Mouse (Mus musculus): ENCODE data around the gene Agps.

Agps gene

GRCm38 (mm10) chr2:75828931-75829610 is 2.9 kb upstream of the Agps start:
- DNase-seq (ENCODE audit: low spot score in 2 of 2): peak in 1 of 2 experiments; percentile 36

GRCm38 (mm10) chr2:75830233-75830632 is 1.7 kb upstream of the Agps start:
- DNase-seq (ENCODE audit: low spot score in 2 of 2): no peak

- DNase-seq (ENCODE audit: low spot score in 2 of 2): no peak
Measured at GRCm38 (mm10) chr2:75832781-75833180, 804 bp downstream of the Agps start.

DNA sequence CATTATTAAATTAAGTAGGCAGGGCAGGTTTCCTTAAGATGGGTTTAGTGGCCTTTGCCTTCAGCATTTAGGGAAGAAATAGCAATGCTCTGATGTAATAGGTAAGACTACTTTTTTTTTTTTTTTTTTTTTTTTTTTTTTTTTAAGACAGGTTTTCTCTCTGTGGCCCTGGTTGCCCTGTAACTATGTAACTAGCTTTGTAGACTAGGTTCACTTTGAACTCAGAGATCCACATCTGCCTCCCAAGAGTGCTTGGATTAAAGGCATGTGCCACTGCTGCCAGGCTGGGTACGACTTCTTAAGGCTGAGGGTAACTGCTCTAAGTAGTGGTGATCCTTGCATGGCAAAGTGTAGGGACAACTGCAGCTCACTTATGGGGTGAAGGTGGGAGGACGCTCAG is 2.5 kb downstream of the Agps start:
- DNase-seq (ENCODE audit: low spot score in 2 of 2): no peak

DNA sequence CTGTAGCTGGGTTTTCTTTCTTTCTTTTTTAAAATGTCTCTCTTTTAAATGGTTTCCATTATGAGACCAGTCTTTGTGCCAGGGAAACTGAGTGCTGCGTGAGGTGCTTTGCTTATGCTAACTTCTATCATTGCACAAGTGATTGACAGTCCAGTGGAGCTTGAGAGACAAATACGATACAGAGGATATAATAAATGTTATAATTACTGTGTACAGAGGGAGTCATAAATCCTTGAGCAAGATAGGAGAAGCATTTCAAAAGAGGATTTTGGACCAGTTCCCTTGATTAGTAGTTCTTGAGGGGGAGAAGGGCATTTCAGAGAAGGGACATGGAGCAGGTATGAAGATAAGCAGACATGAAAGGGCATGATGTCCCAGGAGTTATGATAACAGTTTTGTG is 10.3 kb downstream of the Agps start:
- DNase-seq (ENCODE audit: low spot score in 2 of 2): no peak

GRCm38 (mm10) chr2:75847708-75848107 is 15.7 kb downstream of the Agps start:
- DNase-seq (ENCODE audit: low spot score in 2 of 2): no peak

- DNase-seq (ENCODE audit: low spot score in 2 of 2): no peak
Measured at GRCm38 (mm10) chr2:75852483-75852882, 20.5 kb downstream of the Agps start.

- DNase-seq (ENCODE audit: low spot score in 2 of 2): no peak
Measured at GRCm38 (mm10) chr2:75854136-75854535, 22.2 kb downstream of the Agps start.

DNA sequence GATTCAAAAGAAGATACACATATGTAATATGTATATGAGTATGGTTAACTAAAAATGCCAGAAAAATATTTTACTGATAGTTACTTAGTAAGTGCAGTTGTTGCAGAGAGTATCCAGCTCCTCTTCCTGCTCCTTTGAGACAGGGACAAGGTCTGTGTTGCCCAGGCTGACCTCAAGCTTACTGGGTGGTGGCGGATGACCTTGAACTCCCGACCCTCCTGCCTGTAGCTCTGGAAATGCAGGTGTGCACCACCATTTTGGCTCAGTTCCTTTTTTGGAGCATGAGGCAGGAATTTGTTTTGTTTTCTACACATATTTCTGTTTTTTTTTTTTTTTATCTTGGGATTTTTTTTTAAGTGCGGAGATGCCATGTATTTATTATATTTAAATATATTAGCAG is 29.1 kb downstream of the Agps start:
- no peak for DNase-seq (ENCODE audit: low spot score in 2 of 2)

DNA sequence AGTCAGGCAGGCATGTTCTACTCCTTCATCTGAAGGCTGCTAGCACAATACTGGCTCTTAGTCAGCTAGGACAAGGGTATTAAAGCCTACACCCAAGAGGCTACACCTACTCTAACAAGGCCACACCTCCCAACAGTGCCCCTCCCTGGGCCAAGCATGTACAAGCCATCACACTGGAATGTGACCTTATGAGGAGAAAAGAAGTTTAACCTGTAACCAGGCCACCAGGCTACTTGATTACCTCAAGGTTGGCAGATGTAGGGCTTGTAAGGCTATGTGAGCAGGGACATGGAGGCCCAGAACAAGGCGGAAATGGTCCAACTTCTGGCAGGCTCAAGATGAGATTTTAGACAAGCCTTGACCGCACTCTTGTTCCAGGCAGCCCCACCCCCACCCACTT is 37.6 kb downstream of the Agps start:
- no peak for DNase-seq (ENCODE audit: low spot score in 2 of 2)

DNA sequence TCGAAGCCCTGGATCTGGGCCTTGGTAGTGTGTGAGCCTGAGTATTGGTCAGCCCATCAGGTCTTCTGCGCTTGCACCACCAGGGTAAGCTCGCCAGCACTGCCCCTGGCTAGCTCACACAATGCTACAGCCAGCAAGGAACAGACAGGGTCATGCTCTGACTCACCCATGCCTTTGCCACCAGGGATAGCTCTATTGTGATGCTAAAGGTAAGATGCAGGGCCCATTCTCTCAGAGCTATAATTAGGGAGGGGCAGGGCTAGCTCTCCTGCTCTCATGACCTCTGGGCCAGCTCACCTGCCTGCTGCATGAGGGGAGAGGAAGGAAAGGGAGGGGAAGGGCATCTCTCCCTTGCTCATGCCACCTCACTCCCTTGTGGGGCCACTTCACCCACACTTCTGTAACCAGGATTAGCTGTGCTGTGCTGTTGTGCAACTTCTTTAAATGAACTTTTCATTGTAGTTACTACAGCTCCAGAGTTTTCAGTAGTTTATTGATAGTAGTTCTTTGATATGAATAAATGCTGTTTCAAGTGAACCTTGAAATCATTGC is 42.1 kb downstream of the Agps start:
- DNase-seq (ENCODE audit: low spot score in 2 of 2): no peak

DNA sequence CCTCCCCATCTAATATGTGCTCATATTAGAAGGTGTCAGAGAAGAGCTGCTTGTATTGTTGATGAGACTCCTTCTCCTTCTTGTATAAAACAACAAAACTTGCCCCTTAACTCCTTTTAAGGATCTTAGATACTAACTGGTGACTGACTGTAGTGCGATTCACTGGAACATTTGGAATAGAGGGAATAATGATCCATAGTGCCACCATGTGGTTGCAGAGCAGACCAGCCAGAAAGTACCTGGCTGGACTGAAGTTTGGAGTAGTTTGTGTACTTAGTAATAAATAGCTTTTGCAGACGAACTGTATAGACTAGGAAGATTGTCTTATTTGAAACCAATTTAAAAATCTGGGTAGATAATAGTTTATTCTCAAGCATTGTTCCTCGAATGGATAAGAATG is 47.8 kb downstream of the Agps start:
- no peak for DNase-seq (ENCODE audit: low spot score in 2 of 2)

- peak in 1 of 2 experiments; percentile 49 for DNase-seq (ENCODE audit: low spot score in 2 of 2)
Measured at GRCm38 (mm10) chr2:75883543-75883942, 51.6 kb downstream of the Agps start.

DNA sequence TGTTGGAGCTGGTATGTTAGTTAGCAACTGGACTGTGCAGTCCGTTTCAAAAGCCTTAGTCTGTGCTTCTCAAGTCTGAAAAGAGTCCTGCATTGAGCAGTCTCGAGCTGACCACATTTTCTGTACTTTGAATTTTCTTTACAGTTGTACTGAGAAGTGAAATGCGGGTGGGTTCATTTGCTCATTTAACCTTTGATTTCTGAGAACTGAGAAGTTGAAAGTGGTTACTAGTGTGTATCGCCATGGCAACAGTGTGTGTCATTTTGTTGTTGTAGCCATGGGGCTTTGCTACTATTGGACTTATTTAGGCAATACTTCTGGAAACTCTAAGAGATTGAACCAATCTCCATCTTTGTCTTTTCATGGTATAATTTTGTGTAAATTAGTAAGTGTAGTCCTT is 60.0 kb downstream of the Agps start:
- DNase-seq (ENCODE audit: low spot score in 2 of 2): no peak

GRCm38 (mm10) chr2:75895711-75896110 is 63.7 kb downstream of the Agps start:
- DNase-seq (ENCODE audit: low spot score in 2 of 2): no peak

GRCm38 (mm10) chr2:75900281-75900680 is 68.3 kb downstream of the Agps start:
- no peak for DNase-seq (ENCODE audit: low spot score in 2 of 2)

DNA sequence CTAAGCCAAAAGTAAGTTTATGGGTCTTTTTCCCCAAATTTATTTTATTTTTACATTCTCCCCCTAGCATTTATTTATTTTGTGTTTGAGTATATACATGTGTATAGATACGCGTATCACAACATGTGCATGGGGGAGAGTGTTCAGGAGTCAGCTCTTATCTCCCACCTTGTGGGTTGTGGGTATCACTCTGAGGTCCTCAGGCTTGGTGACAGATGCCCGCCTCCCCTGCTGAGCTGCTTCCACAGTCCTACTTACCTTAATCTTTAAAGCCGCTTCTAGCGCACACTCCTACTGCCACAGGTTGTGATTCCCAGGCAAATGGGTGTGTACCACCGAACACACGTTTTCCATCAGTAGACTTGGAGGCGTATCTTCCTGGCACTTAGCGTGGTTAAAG is 69.9 kb downstream of the Agps start:
- no peak for DNase-seq (ENCODE audit: low spot score in 2 of 2)

- no peak for DNase-seq (ENCODE audit: low spot score in 2 of 2)
Measured at GRCm38 (mm10) chr2:75907142-75907541, 75.2 kb downstream of the Agps start.

DNA sequence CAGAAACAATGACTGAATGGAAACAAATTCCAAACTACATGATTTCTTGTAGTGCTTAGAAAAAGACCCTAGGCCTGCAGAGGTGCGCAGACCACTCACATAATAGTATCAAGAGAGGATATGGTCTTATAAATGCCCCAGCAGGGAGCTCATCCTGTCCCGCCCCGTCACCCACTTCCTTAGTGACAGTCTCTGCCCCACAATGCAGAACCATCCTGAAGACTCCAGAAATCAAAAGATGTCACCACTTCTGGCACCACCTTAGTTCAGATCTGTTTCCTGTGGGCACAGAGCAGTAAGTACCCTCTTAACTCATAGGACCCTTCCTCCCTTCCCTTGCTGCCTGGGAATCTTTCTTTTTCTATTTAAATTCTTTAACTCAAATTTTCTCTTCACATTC is 83.1 kb downstream of the Agps start:
- DNase-seq (ENCODE audit: low spot score in 2 of 2): no peak

DNA sequence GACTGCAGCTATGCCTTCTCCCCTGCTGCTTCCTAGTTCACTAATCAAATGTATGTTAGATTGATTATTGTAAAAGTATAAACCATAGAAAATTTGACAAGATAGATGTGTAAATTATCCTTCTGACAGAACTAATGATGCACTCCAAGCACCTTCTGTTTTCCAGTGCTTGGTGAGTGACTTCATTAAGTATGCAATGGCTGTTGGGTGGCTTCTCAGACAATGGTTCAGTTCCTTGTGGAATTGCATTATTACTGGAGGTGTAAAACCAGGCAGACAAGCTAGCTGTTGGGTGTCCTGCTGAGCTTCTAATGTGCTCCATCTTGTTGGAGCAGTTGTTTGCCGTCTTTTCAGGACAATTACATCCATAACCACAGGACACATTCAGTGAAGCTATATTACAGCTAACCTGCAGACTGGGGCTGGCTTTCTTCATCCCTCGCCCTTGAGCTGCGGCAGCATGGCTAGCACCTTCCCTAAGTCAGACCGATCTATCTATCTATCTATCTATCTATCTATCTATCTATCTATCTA is 91.9 kb downstream of the Agps start:
- DNase-seq (ENCODE audit: low spot score in 2 of 2): no peak

GRCm38 (mm10) chr2:75926061-75926460 is 94.1 kb downstream of the Agps start:
- no peak for DNase-seq (ENCODE audit: low spot score in 2 of 2)

DNA sequence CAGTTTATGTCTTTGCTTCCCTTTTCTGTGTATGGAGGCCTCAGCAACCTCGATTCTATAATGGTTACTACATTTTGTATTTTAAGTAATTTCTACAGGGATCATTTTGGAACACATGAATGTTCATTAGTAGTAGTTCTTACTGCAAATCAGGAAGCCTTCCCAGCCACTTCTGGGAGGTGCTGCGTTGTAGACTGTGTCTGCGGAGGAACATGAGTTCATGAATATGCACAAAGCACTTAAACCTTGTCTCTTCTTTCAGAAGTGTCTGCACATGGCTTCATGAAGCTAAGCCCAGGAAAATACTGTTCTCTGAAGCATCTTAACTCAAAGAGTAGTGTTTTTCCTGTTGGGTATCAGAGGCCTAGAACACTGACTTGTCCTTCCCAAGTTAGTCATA is 96.0 kb downstream of the Agps start:
- peak in 1 of 2 experiments; percentile 38 for DNase-seq (ENCODE audit: low spot score in 2 of 2)

DNA sequence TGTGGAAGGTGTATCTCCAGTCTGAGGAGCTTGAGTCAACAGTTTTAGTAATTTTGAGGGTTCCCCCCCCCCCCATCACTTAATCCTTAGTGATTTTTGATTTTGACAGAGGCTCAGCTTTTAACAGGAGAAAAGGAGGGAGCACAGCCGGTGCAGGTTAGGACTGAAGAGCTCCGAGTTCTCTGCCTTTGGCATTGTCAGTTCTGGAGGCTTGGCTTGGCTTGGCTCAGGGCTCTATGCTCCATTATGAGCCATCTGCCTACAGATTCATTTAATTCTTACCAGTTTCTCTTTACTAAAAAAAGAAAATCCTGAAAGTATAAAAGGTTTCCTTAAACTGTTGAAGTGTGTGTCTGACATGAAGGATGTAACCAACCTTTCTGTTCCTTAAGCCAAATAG is 97.2 kb downstream of the Agps start:
- DNase-seq (ENCODE audit: low spot score in 2 of 2): no peak

Measured in right cerebral cortex, postnatal 10 days (tissue).